Mouse (Mus musculus): Measurements from ENCODE around the gene Sh3glb2. TPM values are rescaled to one million over a fixed set of nuclear protein-coding genes. Genes with fewer than 3 reads are reported as not detected.

Gene Sh3glb2
- polyA plus RNA-seq, 1 experiment, result 1.8 TPM

DNA sequence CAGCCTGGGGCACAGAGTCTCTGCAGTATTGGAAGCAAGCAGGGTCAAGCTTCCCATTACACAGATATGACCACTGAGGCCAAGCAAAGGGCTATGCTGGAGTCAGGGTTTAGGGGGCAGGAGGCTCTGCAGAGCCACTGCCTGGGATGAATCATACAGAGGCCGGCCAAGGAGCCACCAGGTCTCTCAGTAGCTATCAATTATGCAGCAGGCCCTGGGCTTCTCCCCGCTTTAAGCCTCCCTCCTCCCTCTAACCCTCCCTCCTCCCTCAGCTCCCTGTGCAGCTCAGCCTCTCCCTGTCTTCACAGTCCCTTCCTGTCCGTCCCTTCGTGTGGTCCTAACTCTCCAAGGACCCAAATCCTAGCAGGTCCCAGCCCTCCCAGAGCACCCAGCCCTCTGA, 2.9 kb downstream of the Sh3glb2 start:
- Histone ChIP-seq H3K36me3 (ENCODE audit: control insufficient read depth) (peaks cover 24% of the 10 kb centered on the region), H3K4me1 (ENCODE audit: control insufficient read depth) (peaks cover 38% of the 10 kb centered on the region), H3K9me3 (ENCODE audit: control insufficient read depth, low read length) (no peaks in the 10 kb centered on the region), H3K27me3 (ENCODE audit: control insufficient read depth) (no peaks in the 10 kb centered on the region), H3K4me3 (replicated peaks) (no peak overlapping the region)
- TF ChIP-seq TAL1 (IDR thresholded peaks at IDR 0.05; ENCODE audit: low read length) (no peak), GATA1 (IDR thresholded peaks at IDR 0.05; ENCODE audit: low read length) (no peak)

GRCm38 (mm10) chr2:30355861-30356260, 3.3 kb downstream of the Sh3glb2 start:
- no peaks in the 10 kb centered on the region for H3K27me3 ChIP-seq (ENCODE audit: control insufficient read depth)
- peaks cover 38% of the 10 kb centered on the region for H3K4me1 ChIP-seq (ENCODE audit: control insufficient read depth)
- TF ChIP-seq GATA1 (IDR thresholded peaks at IDR 0.05; ENCODE audit: low read length) (no peak), TAL1 (IDR thresholded peaks at IDR 0.05; ENCODE audit: low read length) (no peak)
- no peaks in the 10 kb centered on the region for H3K9me3 ChIP-seq (ENCODE audit: control insufficient read depth, low read length)
- H3K4me3 ChIP-seq (replicated peaks), result no peak overlapping the region
- H3K36me3 ChIP-seq (ENCODE audit: control insufficient read depth), result peaks cover 24% of the 10 kb centered on the region

- TF ChIP-seq TAL1 (IDR thresholded peaks at IDR 0.05; ENCODE audit: low read length), result no peak
- TF ChIP-seq GATA1 (IDR thresholded peaks at IDR 0.05; ENCODE audit: low read length), result no peak
- H3K27me3 ChIP-seq (ENCODE audit: control insufficient read depth), result no peaks in the 10 kb centered on the region
- H3K4me1 ChIP-seq (ENCODE audit: control insufficient read depth), result peaks cover 4% of the 10 kb centered on the region; the same call in 1 of the 2 replicates
- H3K4me3 ChIP-seq (replicated peaks), result no peak overlapping the region
- H3K36me3 ChIP-seq (ENCODE audit: control insufficient read depth), result peaks cover 65% of the 10 kb centered on the region
- no peaks in the 10 kb centered on the region for H3K9me3 ChIP-seq (ENCODE audit: control insufficient read depth, low read length)
Measured at GRCm38 (mm10) chr2:30351149-30351548, 8.0 kb downstream of the Sh3glb2 start.

DNA sequence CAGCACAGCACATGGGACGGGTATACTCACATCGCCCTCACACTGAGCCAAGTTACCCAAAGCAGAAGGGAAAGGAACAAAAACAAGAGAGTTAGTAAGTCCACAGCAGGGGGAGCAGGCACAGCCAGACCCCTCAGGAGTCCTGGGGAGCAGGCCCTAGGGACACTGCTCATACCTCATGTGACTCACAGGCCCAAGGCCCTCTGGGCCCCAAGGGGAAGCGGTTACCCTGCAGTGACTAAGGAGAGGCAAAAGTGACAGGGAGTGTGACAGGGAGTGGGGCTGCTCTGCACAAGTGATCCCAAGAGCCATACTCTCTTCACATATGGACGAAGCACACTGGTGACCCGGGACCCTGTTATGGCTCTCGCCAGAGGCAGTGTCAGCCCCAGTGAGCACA, 9.9 kb downstream of the Sh3glb2 start:
- TF ChIP-seq GATA1 (IDR thresholded peaks at IDR 0.05; ENCODE audit: low read length) (no peak), TAL1 (IDR thresholded peaks at IDR 0.05; ENCODE audit: low read length) (no peak)
- Histone ChIP-seq H3K27me3 (ENCODE audit: control insufficient read depth) (no peaks in the 10 kb centered on the region), H3K9me3 (ENCODE audit: control insufficient read depth, low read length) (no peaks in the 10 kb centered on the region), H3K36me3 (ENCODE audit: control insufficient read depth) (peaks cover 81% of the 10 kb centered on the region), H3K4me3 (replicated peaks) (no peak overlapping the region), H3K4me1 (ENCODE audit: control insufficient read depth) (no peaks in the 10 kb centered on the region)

DNA sequence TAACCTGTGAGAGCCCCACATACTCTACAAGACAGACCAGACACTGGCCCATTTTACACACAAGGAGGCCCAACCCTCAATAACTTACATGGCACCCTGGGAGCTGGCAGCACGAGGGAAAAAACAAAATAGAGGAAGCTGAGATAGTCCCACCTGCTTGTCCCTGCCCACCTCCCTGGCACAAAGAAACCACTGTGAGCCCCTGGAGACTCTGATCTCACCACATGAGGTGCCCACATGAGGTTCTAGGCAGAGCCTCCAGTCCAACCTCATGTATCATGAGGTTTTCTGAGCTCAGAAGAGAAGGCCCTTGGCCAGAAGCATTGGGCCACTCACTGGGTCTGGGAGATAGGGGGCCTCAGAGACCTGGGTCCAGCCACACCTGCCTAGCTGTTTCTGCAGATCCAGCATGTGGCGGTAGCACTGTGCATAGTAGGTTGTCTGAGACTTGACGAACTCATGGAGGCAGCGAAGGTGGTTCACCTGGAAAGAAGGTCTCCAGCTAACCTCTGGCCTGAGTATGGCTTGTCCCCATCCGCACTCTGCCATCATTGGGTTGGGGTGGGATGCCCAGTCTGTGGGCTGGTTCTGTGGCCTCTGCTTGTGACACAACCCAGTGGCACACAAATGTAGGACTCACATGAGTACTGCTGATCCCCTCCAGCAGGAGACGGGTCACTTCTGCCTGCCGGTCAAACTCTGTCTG, 13.0 kb downstream of the Sh3glb2 start:
- Histone ChIP-seq H3K9me3 (ENCODE audit: control insufficient read depth, low read length) (no peaks in the 10 kb centered on the region), H3K27me3 (ENCODE audit: control insufficient read depth) (no peaks in the 10 kb centered on the region), H3K4me3 (replicated peaks) (no peak overlapping the region), H3K36me3 (ENCODE audit: control insufficient read depth) (peaks cover 93% of the 10 kb centered on the region), H3K4me1 (ENCODE audit: control insufficient read depth) (no peaks in the 10 kb centered on the region)
- TF ChIP-seq TAL1 (IDR thresholded peaks at IDR 0.05; ENCODE audit: low read length) (no peak), GATA1 (IDR thresholded peaks at IDR 0.05; ENCODE audit: low read length) (no peak)

- Histone ChIP-seq H3K9me3 (ENCODE audit: control insufficient read depth, low read length) (no peaks in the 10 kb centered on the region), H3K27me3 (ENCODE audit: control insufficient read depth) (no peaks in the 10 kb centered on the region), H3K4me3 (replicated peaks) (no peak overlapping the region), H3K4me1 (ENCODE audit: control insufficient read depth) (no peaks in the 10 kb centered on the region), H3K36me3 (ENCODE audit: control insufficient read depth) (peaks cover 99% of the 10 kb centered on the region)
- no peak for TF ChIP-seq GATA1 (IDR thresholded peaks at IDR 0.05; ENCODE audit: low read length)
- TF ChIP-seq TAL1 (IDR thresholded peaks at IDR 0.05; ENCODE audit: low read length), result no peak
Measured at GRCm38 (mm10) chr2:30343601-30344137, 15.5 kb downstream of the Sh3glb2 start.

DNA sequence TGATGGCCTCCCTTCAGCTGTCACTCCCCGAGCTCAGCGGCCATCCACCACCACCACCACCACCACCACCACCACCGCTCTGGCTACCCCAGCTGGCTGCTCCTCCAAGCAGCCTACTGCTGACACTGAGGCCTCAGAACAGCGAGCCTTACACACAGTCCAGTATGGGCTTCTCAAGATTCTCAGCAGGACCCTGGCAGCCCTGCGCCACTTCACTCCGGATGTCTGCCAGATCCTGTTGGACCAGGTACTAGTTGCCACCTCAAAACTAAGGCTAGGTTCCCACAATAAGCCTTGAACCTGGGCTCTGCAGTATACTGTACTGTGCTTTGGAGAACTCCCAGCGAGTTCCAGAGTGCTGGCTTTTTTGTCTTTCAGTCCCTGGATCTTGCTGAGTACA, 16.6 kb downstream of the Sh3glb2 start:
- Histone ChIP-seq H3K4me1 (ENCODE audit: control insufficient read depth) (no peaks in the 10 kb centered on the region), H3K4me3 (replicated peaks) (no peak overlapping the region), H3K27me3 (ENCODE audit: control insufficient read depth) (no peaks in the 10 kb centered on the region), H3K36me3 (ENCODE audit: control insufficient read depth) (peaks cover 100% of the 10 kb centered on the region), H3K9me3 (ENCODE audit: control insufficient read depth, low read length) (no peaks in the 10 kb centered on the region)
- TF ChIP-seq GATA1 (IDR thresholded peaks at IDR 0.05; ENCODE audit: low read length) (no peak), TAL1 (IDR thresholded peaks at IDR 0.05; ENCODE audit: low read length) (no peak)

- no peak for TF ChIP-seq TAL1 (IDR thresholded peaks at IDR 0.05; ENCODE audit: low read length)
- no peak for TF ChIP-seq GATA1 (IDR thresholded peaks at IDR 0.05; ENCODE audit: low read length)
- peaks cover 100% of the 10 kb centered on the region for H3K36me3 ChIP-seq (ENCODE audit: control insufficient read depth)
- H3K4me1 ChIP-seq (ENCODE audit: control insufficient read depth), result no peaks in the 10 kb centered on the region
- no peak overlapping the region for H3K4me3 ChIP-seq (replicated peaks)
- no peaks in the 10 kb centered on the region for H3K27me3 ChIP-seq (ENCODE audit: control insufficient read depth)
- no peaks in the 10 kb centered on the region for H3K9me3 ChIP-seq (ENCODE audit: control insufficient read depth, low read length)
Measured at GRCm38 (mm10) chr2:30342061-30342460, 17.1 kb downstream of the Sh3glb2 start.

- Histone ChIP-seq H3K4me3 (replicated peaks) (no peak overlapping the region), H3K4me1 (ENCODE audit: control insufficient read depth) (no peaks in the 10 kb centered on the region), H3K36me3 (ENCODE audit: control insufficient read depth) (peaks cover 100% of the 10 kb centered on the region), H3K27me3 (ENCODE audit: control insufficient read depth) (no peaks in the 10 kb centered on the region), H3K9me3 (ENCODE audit: control insufficient read depth, low read length) (no peaks in the 10 kb centered on the region)
- TF ChIP-seq TAL1 (IDR thresholded peaks at IDR 0.05; ENCODE audit: low read length), result no peak
- TF ChIP-seq GATA1 (IDR thresholded peaks at IDR 0.05; ENCODE audit: low read length), result no peak
Measured at GRCm38 (mm10) chr2:30337179-30337578, 22.0 kb downstream of the Sh3glb2 start.

Measured in erythroblast, embryonic 14.5 days (primary cell).